Mouse (Mus musculus): Measurements from ENCODE around the gene Gm5108. TPM values are rescaled to one million over a fixed set of nuclear protein-coding genes. Genes with fewer than 3 reads are reported as not detected.

Gm5108 gene
- not detected in 2 replicates for polyA plus RNA-seq (2015; fragmentation: Nextera tagmentation; extraction: Ambion mirVana)

- Histone ChIP-seq H3K4me2 (replicated peaks; ENCODE audit: low read depth) (no peak within 1 kb of the TSS), H3K27ac (replicated peaks) (no peak within 1 kb of the TSS), H3K4me3 (ENCODE audit: low read depth, low read length) (no peak within 1 kb of the TSS), H3K9me3 (ENCODE audit: control insufficient read depth, low read length) (no peaks in the 10 kb centered on the region), H3K36me3 (ENCODE audit: control insufficient read depth, insufficient read depth, low read length) (no peaks in the 10 kb centered on the region), H3K4me1 (replicated peaks; ENCODE audit: control insufficient read depth, insufficient read depth) (no peaks in the 10 kb centered on the region), H3K9ac (ENCODE audit: low read length) (no peak within 1 kb of the TSS), H3K27me3 (ENCODE audit: control insufficient read depth, insufficient read depth, low read length) (no peaks in the 10 kb centered on the region)
- ATAC-seq (ENCODE audit: low FRiP score, low TSS enrichment) (no peak), DNase-seq (ENCODE audit: low spot score) (no peak)
- WGBS: 66% methylated on average over 2 of the region's 2 CpGs
- TF ChIP-seq CTCF (IDR thresholded peaks at IDR 0.05; ENCODE audit: low read depth) (no peak), EP300 (optimal IDR thresholded peaks at IDR 0.05) (no peak)
Measured at GRCm38 (mm10) chr5:67941369-67941768, at the start of gene Gm5108. TSS of gene Gm5108 (plus strand) at chr5:67941669.

GRCm38 (mm10) chr5:67898921-67899320 is 42.5 kb upstream of the Gm5108 start:
- 100% methylated on average over 1 of the region's 1 CpGs for WGBS

GRCm38 (mm10) chr5:67904555-67904954 is 36.9 kb upstream of the Gm5108 start:
- Histone ChIP-seq H3K27me3 (ENCODE audit: control insufficient read depth, insufficient read depth, low read length) (no peaks in the 10 kb centered on the region), H3K4me3 (ENCODE audit: low read depth, low read length) (no peak overlapping the region), H3K4me1 (replicated peaks; ENCODE audit: control insufficient read depth, insufficient read depth) (no peaks in the 10 kb centered on the region), H3K9ac (ENCODE audit: low read length) (no peak overlapping the region), H3K4me2 (replicated peaks; ENCODE audit: low read depth) (no peak overlapping the region), H3K27ac (replicated peaks) (no peak overlapping the region), H3K9me3 (ENCODE audit: control insufficient read depth, low read length) (no peaks in the 10 kb centered on the region), H3K36me3 (ENCODE audit: control insufficient read depth, insufficient read depth, low read length) (no peaks in the 10 kb centered on the region)
- TF ChIP-seq CTCF (IDR thresholded peaks at IDR 0.05; ENCODE audit: low read depth) (no peak), EP300 (optimal IDR thresholded peaks at IDR 0.05) (no peak)
- ATAC-seq (ENCODE audit: low FRiP score, low TSS enrichment) (no peak), DNase-seq (ENCODE audit: low spot score) (no peak)
- 42% methylated on average over 2 of the region's 2 CpGs for WGBS

More at GRCm38 (mm10) chr5:67898921-67899320, 42.5 kb upstream of the Gm5108 start:
- Histone ChIP-seq H3K36me3 (ENCODE audit: control insufficient read depth, insufficient read depth, low read length) (no peaks in the 10 kb centered on the region), H3K9ac (ENCODE audit: low read length) (no peak overlapping the region), H3K27me3 (ENCODE audit: control insufficient read depth, insufficient read depth, low read length) (no peaks in the 10 kb centered on the region), H3K9me3 (ENCODE audit: control insufficient read depth, low read length) (no peaks in the 10 kb centered on the region), H3K4me2 (replicated peaks; ENCODE audit: low read depth) (no peak overlapping the region), H3K27ac (replicated peaks) (no peak overlapping the region), H3K4me1 (replicated peaks; ENCODE audit: control insufficient read depth, insufficient read depth) (no peaks in the 10 kb centered on the region), H3K4me3 (ENCODE audit: low read depth, low read length) (no peak overlapping the region)
- DNase-seq (ENCODE audit: low spot score): no peak
- ATAC-seq (ENCODE audit: low FRiP score, low TSS enrichment): no peak
- TF ChIP-seq CTCF (IDR thresholded peaks at IDR 0.05; ENCODE audit: low read depth) (no peak), EP300 (optimal IDR thresholded peaks at IDR 0.05) (no peak)

- ATAC-seq (ENCODE audit: low FRiP score, low TSS enrichment) (no peak), DNase-seq (ENCODE audit: low spot score) (no peak)
- Histone ChIP-seq H3K4me2 (replicated peaks; ENCODE audit: low read depth) (no peak overlapping the region), H3K4me3 (ENCODE audit: low read depth, low read length) (no peak overlapping the region), H3K36me3 (ENCODE audit: control insufficient read depth, insufficient read depth, low read length) (no peaks in the 10 kb centered on the region), H3K4me1 (replicated peaks; ENCODE audit: control insufficient read depth, insufficient read depth) (no peaks in the 10 kb centered on the region), H3K9ac (ENCODE audit: low read length) (no peak overlapping the region), H3K27ac (replicated peaks) (no peak overlapping the region), H3K27me3 (ENCODE audit: control insufficient read depth, insufficient read depth, low read length) (no peaks in the 10 kb centered on the region), H3K9me3 (ENCODE audit: control insufficient read depth, low read length) (no peaks in the 10 kb centered on the region)
- TF ChIP-seq EP300 (optimal IDR thresholded peaks at IDR 0.05) (no peak), CTCF (IDR thresholded peaks at IDR 0.05; ENCODE audit: low read depth) (no peak)
- WGBS: 48% methylated on average over 4 of the region's 4 CpGs
Measured at GRCm38 (mm10) chr5:67930584-67930983, 10.9 kb upstream of the Gm5108 start.

GRCm38 (mm10) chr5:67931623-67932022 is 9.8 kb upstream of the Gm5108 start:
- H3K36me3 ChIP-seq (ENCODE audit: control insufficient read depth, insufficient read depth, low read length): no peaks in the 10 kb centered on the region
- no peaks in the 10 kb centered on the region for H3K9me3 ChIP-seq (ENCODE audit: control insufficient read depth, low read length)
- no peaks in the 10 kb centered on the region for H3K27me3 ChIP-seq (ENCODE audit: control insufficient read depth, insufficient read depth, low read length)
- DNase-seq (ENCODE audit: low spot score): peak; percentile 33
- H3K4me3 ChIP-seq (ENCODE audit: low read depth, low read length): no peak overlapping the region
- no peak overlapping the region for H3K9ac ChIP-seq (ENCODE audit: low read length)
- peak; percentile 96 for ATAC-seq (ENCODE audit: low FRiP score, low TSS enrichment)
- no peaks in the 10 kb centered on the region for H3K4me1 ChIP-seq (replicated peaks; ENCODE audit: control insufficient read depth, insufficient read depth)
- H3K4me2 ChIP-seq (replicated peaks; ENCODE audit: low read depth): no peak overlapping the region
- no peak overlapping the region for H3K27ac ChIP-seq (replicated peaks)
- WGBS: 37% methylated on average over 2 of the region's 2 CpGs
- TF ChIP-seq EP300 (optimal IDR thresholded peaks at IDR 0.05): no peak
- TF ChIP-seq CTCF (IDR thresholded peaks at IDR 0.05; ENCODE audit: low read depth): no peak

GRCm38 (mm10) chr5:67943199-67943598 is 1.7 kb downstream of the Gm5108 start:
- Histone ChIP-seq H3K36me3 (ENCODE audit: control insufficient read depth, insufficient read depth, low read length) (no peaks in the 10 kb centered on the region), H3K4me3 (ENCODE audit: low read depth, low read length) (no peak overlapping the region), H3K27ac (replicated peaks) (no peak overlapping the region), H3K4me1 (replicated peaks; ENCODE audit: control insufficient read depth, insufficient read depth) (no peaks in the 10 kb centered on the region), H3K27me3 (ENCODE audit: control insufficient read depth, insufficient read depth, low read length) (no peaks in the 10 kb centered on the region), H3K4me2 (replicated peaks; ENCODE audit: low read depth) (no peak overlapping the region), H3K9me3 (ENCODE audit: control insufficient read depth, low read length) (no peaks in the 10 kb centered on the region), H3K9ac (ENCODE audit: low read length) (no peak overlapping the region)
- DNase-seq (ENCODE audit: low spot score): no peak
- ATAC-seq (ENCODE audit: low FRiP score, low TSS enrichment): no peak
- no peak for TF ChIP-seq CTCF (IDR thresholded peaks at IDR 0.05; ENCODE audit: low read depth)
- TF ChIP-seq EP300 (optimal IDR thresholded peaks at IDR 0.05): no peak
- 37% methylated on average over 2 of the region's 2 CpGs for WGBS

Data from stomach, postnatal 0 days (tissue).